Mouse (Mus musculus): Measurements from ENCODE around the gene Unc13a. TPM values are rescaled to one million over a fixed set of nuclear protein-coding genes. Genes with fewer than 3 reads are reported as not detected.

The Unc13a gene
- polyA plus RNA-seq, 1 experiment from 2014 or later = 0.46 TPM

- peaks cover 22% of the 10 kb centered on the region for H3K27me3 ChIP-seq (ENCODE audit: insufficient read depth, low read length)
- peak overlapping the region; percentile 16; the same call in 1 of the 2 replicates for H3K9ac ChIP-seq
- peak; percentile 89 for ATAC-seq (ENCODE audit: insufficient read depth)
- peak overlapping the region; percentile 74 for H3K4me2 ChIP-seq
- H3K36me3 ChIP-seq (ENCODE audit: insufficient read depth) = peaks cover 3% of the 10 kb centered on the region; the same call in 1 of the 2 replicates
- no peaks in the 10 kb centered on the region for H3K9me3 ChIP-seq (ENCODE audit: low read depth, low read length)
- no peak for TF ChIP-seq CTCF (IDR thresholded peaks at IDR 0.05; ENCODE audit: low read depth)
- H3K4me3 ChIP-seq (ENCODE audit: low read depth, low read length) = peak overlapping the region; percentile 35
- H3K27ac ChIP-seq (ENCODE audit: low read depth) = no peak overlapping the region
- peak; percentile 90 for DNase-seq
- H3K4me1 ChIP-seq (ENCODE audit: insufficient read depth) = 0 out of 2 replicates have a peak, but pooled peaks cover 5% of the 10 kb centered on the region
- under 1% methylated on average over 32 of the region's 32 CpGs for WGBS
These were observed 68.8 kb downstream of the Unc13a start for GRCm38 (mm10) chr8:71602666-71603334.

GRCm38 (mm10) chr8:71601939-71602665 is 69.5 kb downstream of the Unc13a start:
- peak overlapping the region; percentile 16; the same call in 1 of the 2 replicates for H3K9ac ChIP-seq
- peak; percentile 29 for DNase-seq
- 4% methylated on average over 49 of the region's 65 CpGs for WGBS

GRCm38 (mm10) chr8:71598841-71599240 is 72.7 kb downstream of the Unc13a start:
- WGBS = 91% methylated on average over 5 of the region's 5 CpGs
- H3K4me2 ChIP-seq = no peak overlapping the region
- ATAC-seq (ENCODE audit: insufficient read depth) (no peak), DNase-seq (no peak)
- no peak overlapping the region for H3K9ac ChIP-seq
- H3K27me3 ChIP-seq (ENCODE audit: insufficient read depth, low read length) = peaks cover 22% of the 10 kb centered on the region
- H3K9me3 ChIP-seq (ENCODE audit: low read depth, low read length) = no peaks in the 10 kb centered on the region
- peaks cover 10% of the 10 kb centered on the region; the same call in 1 of the 2 replicates for H3K36me3 ChIP-seq (ENCODE audit: insufficient read depth)
- H3K4me3 ChIP-seq (ENCODE audit: low read depth, low read length) = no peak overlapping the region
- TF ChIP-seq CTCF (IDR thresholded peaks at IDR 0.05; ENCODE audit: low read depth) = no peak
- H3K4me1 ChIP-seq (ENCODE audit: insufficient read depth) = 0 out of 2 replicates have a peak, but pooled peaks cover 5% of the 10 kb centered on the region
- H3K27ac ChIP-seq (ENCODE audit: low read depth) = no peak overlapping the region

More at GRCm38 (mm10) chr8:71601939-71602665, 69.5 kb downstream of the Unc13a start:
- no peak for TF ChIP-seq CTCF (IDR thresholded peaks at IDR 0.05; ENCODE audit: low read depth)
- Histone ChIP-seq H3K4me3 (ENCODE audit: low read depth, low read length) (peak overlapping the region; percentile 35), H3K9me3 (ENCODE audit: low read depth, low read length) (no peaks in the 10 kb centered on the region), H3K4me1 (ENCODE audit: insufficient read depth) (0 out of 2 replicates have a peak, but pooled peaks cover 5% of the 10 kb centered on the region), H3K36me3 (ENCODE audit: insufficient read depth) (peaks cover 3% of the 10 kb centered on the region; the same call in 1 of the 2 replicates), H3K27ac (ENCODE audit: low read depth) (no peak overlapping the region), H3K4me2 (peak overlapping the region; percentile 74), H3K27me3 (ENCODE audit: insufficient read depth, low read length) (peaks cover 22% of the 10 kb centered on the region)
- ATAC-seq (ENCODE audit: insufficient read depth) = peak; percentile 21

- Histone ChIP-seq H3K4me1 (ENCODE audit: insufficient read depth) (0 out of 2 replicates have a peak, but pooled peaks cover 5% of the 10 kb centered on the region), H3K27ac (ENCODE audit: low read depth) (no peak overlapping the region), H3K36me3 (ENCODE audit: insufficient read depth) (peaks cover 11% of the 10 kb centered on the region; the same call in 1 of the 2 replicates), H3K27me3 (ENCODE audit: insufficient read depth, low read length) (peaks cover 21% of the 10 kb centered on the region), H3K9me3 (ENCODE audit: low read depth, low read length) (no peaks in the 10 kb centered on the region), H3K9ac (no peak overlapping the region), H3K4me3 (ENCODE audit: low read depth, low read length) (no peak overlapping the region), H3K4me2 (no peak overlapping the region)
- ATAC-seq (ENCODE audit: insufficient read depth) (no peak), DNase-seq (no peak)
- TF ChIP-seq CTCF (IDR thresholded peaks at IDR 0.05; ENCODE audit: low read depth) = no peak
These were observed 73.2 kb downstream of the Unc13a start for GRCm38 (mm10) chr8:71598375-71598774.

- Histone ChIP-seq H3K9me3 (ENCODE audit: low read depth, low read length) (no peaks in the 10 kb centered on the region), H3K4me1 (ENCODE audit: insufficient read depth) (0 out of 2 replicates have a peak, but pooled peaks cover under 1% of the 10 kb centered on the region), H3K36me3 (ENCODE audit: insufficient read depth) (peaks cover 11% of the 10 kb centered on the region; the same call in 1 of the 2 replicates), H3K4me3 (ENCODE audit: low read depth, low read length) (no peak within 1 kb of the TSS), H3K4me2 (no peak within 1 kb of the TSS), H3K27ac (ENCODE audit: low read depth) (no peak within 1 kb of the TSS), H3K9ac (no peak within 1 kb of the TSS), H3K27me3 (ENCODE audit: insufficient read depth, low read length) (peaks cover 14% of the 10 kb centered on the region)
- no peak for ATAC-seq (ENCODE audit: insufficient read depth)
- 71% methylated on average over 3 of the region's 3 CpGs for WGBS
- DNase-seq = no peak
- no peak for TF ChIP-seq CTCF (IDR thresholded peaks at IDR 0.05; ENCODE audit: low read depth)
These were observed 74.1 kb downstream of the Unc13a start, which contains the start of gene Fam129c for GRCm38 (mm10) chr8:71597451-71597850. TSS of gene Fam129c (plus strand) at chr8:71597648.

GRCm38 (mm10) chr8:71596798-71597197 is 74.8 kb downstream of the Unc13a start:
- H3K36me3 ChIP-seq (ENCODE audit: insufficient read depth) = peaks cover 11% of the 10 kb centered on the region; the same call in 1 of the 2 replicates
- DNase-seq = no peak
- WGBS = 76% methylated on average over 4 of the region's 4 CpGs
- no peak for TF ChIP-seq CTCF (IDR thresholded peaks at IDR 0.05; ENCODE audit: low read depth)
- no peak overlapping the region for H3K4me3 ChIP-seq (ENCODE audit: low read depth, low read length)
- ATAC-seq (ENCODE audit: insufficient read depth) = no peak
- H3K9me3 ChIP-seq (ENCODE audit: low read depth, low read length) = no peaks in the 10 kb centered on the region
- peaks cover 8% of the 10 kb centered on the region for H3K27me3 ChIP-seq (ENCODE audit: insufficient read depth, low read length)
- no peak overlapping the region for H3K4me2 ChIP-seq
- H3K9ac ChIP-seq = no peak overlapping the region
- H3K4me1 ChIP-seq (ENCODE audit: insufficient read depth) = no peaks in the 10 kb centered on the region
- no peak overlapping the region for H3K27ac ChIP-seq (ENCODE audit: low read depth)

GRCm38 (mm10) chr8:71596384-71596783 is 75.2 kb downstream of the Unc13a start:
- Histone ChIP-seq H3K27ac (ENCODE audit: low read depth) (no peak overlapping the region), H3K9me3 (ENCODE audit: low read depth, low read length) (no peaks in the 10 kb centered on the region), H3K4me1 (ENCODE audit: insufficient read depth) (no peaks in the 10 kb centered on the region), H3K9ac (no peak overlapping the region), H3K4me2 (no peak overlapping the region), H3K36me3 (ENCODE audit: insufficient read depth) (peaks cover 11% of the 10 kb centered on the region; the same call in 1 of the 2 replicates), H3K4me3 (ENCODE audit: low read depth, low read length) (no peak overlapping the region), H3K27me3 (ENCODE audit: insufficient read depth, low read length) (peaks cover 4% of the 10 kb centered on the region)
- 59% methylated on average over 6 of the region's 6 CpGs for WGBS
- ATAC-seq (ENCODE audit: insufficient read depth) (no peak), DNase-seq (no peak)
- no peak for TF ChIP-seq CTCF (IDR thresholded peaks at IDR 0.05; ENCODE audit: low read depth)
